Mouse (Mus musculus): ENCODE measurements around the gene F12. TPM values are rescaled to one million over a fixed set of nuclear protein-coding genes. Genes with fewer than 3 reads are reported as not detected.

F12 gene
- polyA plus RNA-seq, 1 experiment from 2014 or later = 56.5 TPM

DNA sequence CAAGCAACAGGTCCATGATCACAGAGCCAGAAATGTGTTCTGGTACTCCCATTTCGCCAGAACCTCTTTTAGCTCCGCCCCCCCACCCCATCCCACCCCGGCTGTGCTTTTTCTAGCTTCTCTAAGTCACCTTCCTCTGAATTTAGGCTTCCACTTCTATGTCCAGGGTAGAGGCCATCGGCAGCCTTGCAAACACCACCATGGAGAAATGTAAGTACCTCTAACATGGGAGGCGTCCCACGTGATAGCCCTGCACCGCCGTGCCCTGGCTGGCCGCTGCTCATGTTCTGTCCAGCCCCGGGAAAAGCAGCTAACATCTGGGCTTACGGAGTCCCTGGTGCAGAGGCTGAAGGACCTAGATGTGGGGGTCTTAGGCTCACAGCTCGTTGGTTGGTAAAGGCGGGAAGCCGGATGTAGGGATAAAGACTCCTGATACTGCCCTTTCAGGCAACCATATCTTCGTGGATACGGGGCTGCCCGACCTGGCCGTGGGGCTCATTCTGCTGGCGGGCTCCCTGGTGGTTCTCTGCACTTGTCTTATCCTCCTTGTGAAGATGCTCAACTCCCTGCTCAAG lies 18.0 kb downstream of the F12 start:
- Histone ChIP-seq H3K4me1 (replicated peaks) (peaks cover 7% of the 10 kb centered on the region), H3K9me3 (replicated peaks) (no peaks in the 10 kb centered on the region), H3K4me2 (no peak overlapping the region), H3K9ac (no peak overlapping the region), H3K36me3 (no peaks in the 10 kb centered on the region), H3K4me3 (replicated peaks) (no peak overlapping the region), H3K27ac (no peak overlapping the region), H3K27me3 (peaks cover 97% of the 10 kb centered on the region)
- DNase-seq (no peak), ATAC-seq (ENCODE audit: low read depth) (no peak)
- WGBS (ENCODE audit: insufficient replicate concordance) = 70% methylated on average over 19 of the region's 19 CpGs

DNA sequence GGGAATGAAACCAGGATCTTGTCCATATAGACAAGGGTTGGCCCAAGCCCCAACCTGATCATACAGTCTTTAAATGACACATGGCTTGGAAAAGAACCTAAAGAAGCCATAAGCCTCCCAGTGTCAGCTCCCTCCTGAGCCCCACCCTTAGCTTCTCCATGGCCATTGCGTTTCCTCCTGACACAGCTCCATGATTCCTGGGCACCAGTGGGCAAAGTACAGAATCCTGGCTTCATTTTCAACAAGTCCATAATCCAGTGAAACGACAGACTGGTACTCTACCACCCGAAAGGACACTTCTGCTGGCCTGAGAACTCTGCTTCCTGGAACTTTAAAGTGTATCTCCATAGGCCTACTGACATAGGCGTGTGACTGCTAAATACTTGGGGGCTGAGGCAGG lies 19.3 kb downstream of the F12 start:
- 65% methylated on average over 4 of the region's 4 CpGs for WGBS (ENCODE audit: insufficient replicate concordance)
- H3K36me3 ChIP-seq = no peaks in the 10 kb centered on the region

DNA sequence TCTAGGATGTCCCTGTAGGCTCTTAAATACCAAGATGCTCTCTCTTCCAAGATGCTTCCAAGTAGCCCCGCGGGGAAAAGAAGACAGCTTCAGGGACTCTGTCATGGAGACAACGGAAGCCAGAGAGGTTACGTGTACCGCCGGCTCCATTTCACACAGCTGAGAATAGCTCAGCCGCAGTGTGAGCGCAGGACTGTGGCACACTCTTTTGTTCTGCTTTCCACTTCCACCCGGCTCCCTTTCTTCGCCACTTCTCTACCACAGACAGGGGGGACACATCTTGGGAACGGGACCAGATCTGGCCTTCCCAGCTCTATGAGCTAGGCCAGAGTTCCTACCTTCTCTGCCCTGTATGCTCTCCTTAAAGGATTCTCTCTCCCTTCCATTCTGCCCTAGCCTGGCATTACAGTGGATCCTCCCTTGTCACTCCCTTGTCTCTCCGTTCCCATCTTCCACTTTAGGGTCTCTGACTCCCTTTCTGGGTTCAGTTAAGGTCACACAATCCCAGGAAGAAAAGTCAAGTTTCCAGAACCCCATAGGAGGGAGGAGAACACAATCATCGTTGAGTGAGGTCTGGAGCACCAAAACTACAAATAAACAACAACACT lies 20.7 kb downstream of the F12 start:
- H3K4me3 ChIP-seq (replicated peaks) = no peak overlapping the region
- H3K9me3 ChIP-seq (replicated peaks) = no peaks in the 10 kb centered on the region
- H3K27me3 ChIP-seq = peaks cover 90% of the 10 kb centered on the region
- H3K36me3 ChIP-seq = no peaks in the 10 kb centered on the region
- H3K4me2 ChIP-seq = no peak overlapping the region
- no peak overlapping the region for H3K9ac ChIP-seq
- DNase-seq (no peak), ATAC-seq (ENCODE audit: low read depth) (no peak; the same call in 1 of the 2 replicates)
- H3K4me1 ChIP-seq (replicated peaks) = no peaks in the 10 kb centered on the region
- WGBS (ENCODE audit: insufficient replicate concordance) = 18% methylated on average over 13 of the region's 13 CpGs
- H3K27ac ChIP-seq = no peak overlapping the region

More for the DNA sequence above, 19.3 kb downstream of the F12 start:
- H3K9me3 ChIP-seq (replicated peaks) = no peaks in the 10 kb centered on the region
- peaks cover 98% of the 10 kb centered on the region for H3K27me3 ChIP-seq
- no peak overlapping the region for H3K4me3 ChIP-seq (replicated peaks)
- H3K4me2 ChIP-seq = no peak overlapping the region
- no peak overlapping the region for H3K9ac ChIP-seq
- no peak overlapping the region for H3K27ac ChIP-seq
- no peak for DNase-seq
- ATAC-seq (ENCODE audit: low read depth) = no peak
- no peaks in the 10 kb centered on the region for H3K4me1 ChIP-seq (replicated peaks)

DNA sequence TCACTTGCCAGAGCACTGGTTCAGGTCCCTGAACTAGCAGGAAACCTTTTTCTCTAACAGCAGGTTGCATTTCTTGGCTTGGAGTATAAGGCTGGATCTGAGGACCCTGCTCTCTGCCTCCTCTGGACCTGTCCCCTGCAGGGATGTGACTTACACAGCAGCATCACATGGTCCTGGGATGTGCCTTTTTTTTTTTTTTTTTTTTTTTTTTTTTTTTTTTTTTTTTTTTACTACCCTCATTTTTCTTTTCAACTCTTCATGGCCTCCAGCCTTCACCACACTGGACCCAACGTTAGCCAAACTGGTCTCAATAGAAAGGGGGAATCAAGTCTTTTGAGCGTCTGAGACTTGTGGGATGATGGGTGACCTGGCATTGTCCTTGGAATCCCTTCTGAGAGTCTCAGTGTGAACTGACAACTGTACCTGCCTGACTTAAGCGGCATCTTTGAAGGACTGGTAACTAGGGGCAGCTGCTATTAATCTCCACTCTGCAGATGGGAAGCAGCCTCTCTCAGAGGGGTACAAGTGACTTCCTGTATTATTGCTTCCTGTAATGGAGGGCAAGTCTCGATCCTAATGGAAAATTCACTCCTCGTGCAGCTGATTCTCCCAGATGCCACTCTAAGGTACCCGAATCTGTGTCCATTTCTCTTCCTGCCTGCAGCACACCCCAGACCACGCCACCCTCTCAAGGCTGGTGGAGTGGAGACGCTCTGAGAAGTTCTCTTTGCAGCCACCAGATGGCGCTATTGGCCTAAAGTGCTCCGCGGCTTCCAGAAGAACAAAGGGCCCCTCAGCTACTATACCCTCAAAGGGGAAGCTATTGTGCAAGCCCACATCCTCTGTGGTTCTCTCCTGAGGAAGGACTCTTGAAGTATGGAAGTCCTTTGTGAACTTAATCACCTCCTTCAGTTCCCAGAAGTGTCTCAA lies 21.5 kb downstream of the F12 start:
- no peaks in the 10 kb centered on the region for H3K4me1 ChIP-seq (replicated peaks)
- H3K4me3 ChIP-seq (replicated peaks) = no peak overlapping the region
- ATAC-seq (ENCODE audit: low read depth) (peak; percentile 50; the same call in 1 of the 2 replicates), DNase-seq (peak; percentile 45)
- H3K27ac ChIP-seq = no peak overlapping the region
- H3K9ac ChIP-seq = no peak overlapping the region
- no peaks in the 10 kb centered on the region for H3K36me3 ChIP-seq
- H3K4me2 ChIP-seq = no peak overlapping the region
- no peaks in the 10 kb centered on the region for H3K9me3 ChIP-seq (replicated peaks)
- peaks cover 89% of the 10 kb centered on the region for H3K27me3 ChIP-seq
- 9% methylated on average over 11 of the region's 11 CpGs for WGBS (ENCODE audit: insufficient replicate concordance)

DNA sequence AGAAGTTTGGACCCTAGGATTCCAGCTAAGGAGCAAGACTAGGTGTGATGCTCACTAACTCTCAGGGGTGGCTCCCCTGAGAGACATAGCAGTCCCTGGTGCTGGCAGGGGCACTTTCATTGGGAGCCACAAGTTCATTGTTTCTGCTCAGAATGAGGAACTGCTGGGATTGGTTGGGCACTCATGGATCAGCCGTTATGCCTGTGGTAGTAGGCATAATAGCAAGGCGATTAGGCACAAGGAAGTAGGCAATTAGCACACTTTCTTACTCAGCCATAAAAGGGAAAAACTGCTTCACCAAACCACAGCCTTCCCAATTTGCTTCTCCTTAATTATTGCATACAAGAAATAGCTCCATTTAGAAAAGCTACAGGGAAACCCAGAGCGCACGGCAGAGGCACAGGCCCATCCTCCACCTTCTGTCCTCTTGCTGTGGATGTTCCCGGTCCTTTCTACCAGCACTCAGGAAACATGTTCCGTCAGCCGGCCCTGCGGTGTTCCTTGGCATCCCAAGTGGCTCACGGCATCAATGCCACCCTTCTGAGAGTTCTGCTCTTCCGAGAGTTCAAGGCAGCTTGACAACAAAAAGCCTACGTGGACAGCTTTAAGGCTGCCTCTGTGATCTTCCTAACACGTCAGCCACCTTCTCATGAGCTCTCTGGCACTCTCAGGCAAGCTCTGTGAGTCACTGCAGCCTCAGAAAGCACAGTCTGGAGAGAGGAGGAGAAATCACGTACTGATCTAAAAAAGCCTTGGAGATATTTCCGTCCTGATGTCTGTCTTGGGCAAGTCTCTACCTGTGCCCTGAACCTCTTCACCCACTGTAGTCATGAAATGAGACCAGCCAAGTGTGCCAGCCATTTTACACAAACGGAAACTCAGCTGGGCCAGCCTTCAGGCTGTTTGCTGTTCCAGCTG lies 22.4 kb downstream of the F12 start:
- H3K36me3 ChIP-seq = no peaks in the 10 kb centered on the region
- no peak for DNase-seq
- H3K9ac ChIP-seq = no peak overlapping the region
- peaks cover 86% of the 10 kb centered on the region for H3K27me3 ChIP-seq
- H3K27ac ChIP-seq = no peak overlapping the region
- no peaks in the 10 kb centered on the region for H3K9me3 ChIP-seq (replicated peaks)
- no peaks in the 10 kb centered on the region for H3K4me1 ChIP-seq (replicated peaks)
- no peak for ATAC-seq (ENCODE audit: low read depth)
- H3K4me3 ChIP-seq (replicated peaks) = no peak overlapping the region
- 55% methylated on average over 15 of the region's 15 CpGs for WGBS (ENCODE audit: insufficient replicate concordance)
- no peak overlapping the region for H3K4me2 ChIP-seq

DNA sequence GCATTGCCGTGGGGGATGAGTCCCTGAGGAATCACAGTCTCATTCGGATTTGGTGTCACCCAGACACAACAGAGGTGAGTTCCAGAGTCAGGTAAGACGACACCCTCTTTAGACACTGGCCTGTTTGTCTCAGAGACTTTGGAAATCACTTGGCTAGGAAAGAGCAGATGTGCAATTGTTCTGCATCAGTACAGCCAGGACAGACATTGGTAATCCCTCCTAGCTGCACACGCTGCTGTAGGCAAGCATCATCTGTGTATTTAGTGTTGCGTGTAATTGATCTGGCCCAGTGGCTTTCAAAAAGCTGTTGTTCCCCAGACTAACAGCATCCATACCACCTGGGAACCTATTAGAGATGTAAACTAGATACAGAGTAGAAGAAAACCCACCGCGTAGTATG lies 23.3 kb downstream of the F12 start:
- H3K9me3 ChIP-seq (replicated peaks) = no peaks in the 10 kb centered on the region
- no peak for DNase-seq
- ATAC-seq (ENCODE audit: low read depth) = no peak
- no peaks in the 10 kb centered on the region for H3K4me1 ChIP-seq (replicated peaks)
- WGBS (ENCODE audit: insufficient replicate concordance) = 63% methylated on average over 7 of the region's 7 CpGs
- no peak overlapping the region for H3K4me3 ChIP-seq (replicated peaks)
- no peak overlapping the region for H3K9ac ChIP-seq
- H3K27ac ChIP-seq = no peak overlapping the region
- H3K36me3 ChIP-seq = no peaks in the 10 kb centered on the region
- no peak overlapping the region for H3K4me2 ChIP-seq
- H3K27me3 ChIP-seq = peaks cover 82% of the 10 kb centered on the region

DNA sequence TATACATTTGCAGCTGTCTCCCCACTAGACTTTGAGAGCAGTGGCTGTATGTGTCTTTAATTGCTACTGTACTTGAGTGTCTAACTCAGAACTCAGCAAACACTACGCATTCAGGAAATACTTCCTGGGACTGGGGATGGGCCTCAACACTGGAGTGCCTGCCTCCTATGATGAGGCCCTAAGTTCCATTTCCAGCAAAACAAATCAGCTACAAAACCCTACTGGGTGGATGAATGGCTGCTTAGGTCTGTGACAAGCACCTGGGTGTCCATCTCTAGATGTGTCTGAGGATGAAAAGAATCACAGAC lies 26.6 kb downstream of the F12 start:
- H3K4me3 ChIP-seq (replicated peaks) = no peak overlapping the region
- WGBS (ENCODE audit: insufficient replicate concordance) = 64% methylated on average over 1 of the region's 1 CpGs
- no peak overlapping the region for H3K9ac ChIP-seq
- no peaks in the 10 kb centered on the region for H3K9me3 ChIP-seq (replicated peaks)
- no peak overlapping the region for H3K4me2 ChIP-seq
- H3K27ac ChIP-seq = no peak overlapping the region
- no peak for DNase-seq
- H3K4me1 ChIP-seq (replicated peaks) = no peaks in the 10 kb centered on the region
- peaks cover 65% of the 10 kb centered on the region for H3K27me3 ChIP-seq
- ATAC-seq (ENCODE audit: low read depth) = no peak
- no peaks in the 10 kb centered on the region for H3K36me3 ChIP-seq

DNA sequence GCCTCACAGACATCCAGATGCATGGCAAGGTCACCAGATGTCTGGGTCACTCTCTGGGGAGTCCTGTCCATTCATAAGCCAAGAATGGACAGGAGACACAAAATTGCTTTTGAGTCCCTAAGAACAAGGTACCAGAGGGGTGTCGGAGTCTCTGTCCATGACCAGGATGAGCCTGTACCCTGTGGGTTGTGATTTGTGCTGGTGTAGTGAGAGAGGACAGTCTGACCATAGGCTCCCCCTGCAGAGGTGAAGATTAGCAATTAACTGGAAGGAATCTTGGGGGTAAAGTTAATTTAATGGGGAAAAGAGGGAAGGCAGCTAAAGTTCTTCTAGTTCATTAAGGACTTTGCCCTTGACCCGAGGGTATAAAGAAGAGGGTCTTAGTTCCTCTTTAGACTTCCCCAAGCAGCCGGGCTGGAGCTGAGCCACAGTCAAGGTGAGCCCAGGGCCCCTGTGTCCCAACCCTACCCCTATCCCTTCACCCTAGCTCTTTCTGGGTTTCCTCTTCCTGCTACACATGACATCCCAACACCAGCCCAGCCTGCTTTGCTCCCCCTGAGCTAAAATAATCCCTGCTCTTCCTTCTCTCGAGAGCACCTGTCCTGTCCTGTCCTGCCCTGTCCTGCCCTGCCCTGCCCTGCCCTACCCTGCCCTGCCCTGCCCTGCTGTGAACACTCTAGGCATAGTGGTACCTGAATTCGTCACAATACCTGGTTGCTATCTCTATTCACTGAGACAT lies 27.1 kb downstream of the F12 start:
- no peak overlapping the region for H3K9ac ChIP-seq
- H3K36me3 ChIP-seq = no peaks in the 10 kb centered on the region
- no peak overlapping the region for H3K4me2 ChIP-seq
- no peaks in the 10 kb centered on the region for H3K9me3 ChIP-seq (replicated peaks)
- WGBS (ENCODE audit: insufficient replicate concordance) = 24% methylated on average over 5 of the region's 5 CpGs
- no peak overlapping the region for H3K27ac ChIP-seq
- ATAC-seq (ENCODE audit: low read depth) (no peak), DNase-seq (no peak)
- H3K4me1 ChIP-seq (replicated peaks) = no peaks in the 10 kb centered on the region
- H3K4me3 ChIP-seq (replicated peaks) = no peak overlapping the region
- H3K27me3 ChIP-seq = peaks cover 64% of the 10 kb centered on the region

DNA sequence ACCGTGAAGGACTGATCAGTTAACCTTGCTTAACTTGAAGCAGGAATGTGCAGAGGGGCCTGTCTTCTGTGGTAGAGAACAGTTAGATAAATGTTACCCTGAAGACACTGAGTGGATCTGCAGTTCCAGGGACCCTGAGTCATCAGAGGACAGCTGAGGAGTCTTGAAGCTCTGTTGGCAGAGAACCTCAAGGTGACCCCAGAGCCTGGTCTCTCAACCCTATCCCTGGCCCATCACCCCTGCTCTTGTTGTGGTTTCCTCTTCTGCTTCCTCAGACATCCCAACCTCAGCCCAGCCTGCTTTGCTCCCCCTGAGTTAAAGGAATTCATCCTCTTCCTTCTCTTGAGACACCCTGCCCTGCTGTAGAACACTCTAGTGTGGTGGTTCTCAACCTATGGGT lies 28.5 kb downstream of the F12 start, which contains the start of gene Slc34a1:
TSS of gene Slc34a1 (plus strand) at position 100 of the 400 bp plus-strand sequence.
- ATAC-seq (ENCODE audit: low read depth) (no peak), DNase-seq (no peak)
- no peak within 1 kb of the TSS for H3K4me2 ChIP-seq
- 50% methylated on average over 1 of the region's 1 CpGs for WGBS (ENCODE audit: insufficient replicate concordance)
- no peaks in the 10 kb centered on the region for H3K4me1 ChIP-seq (replicated peaks)
- no peak within 1 kb of the TSS for H3K27ac ChIP-seq
- H3K4me3 ChIP-seq (replicated peaks) = no peak within 1 kb of the TSS
- no peaks in the 10 kb centered on the region for H3K36me3 ChIP-seq
- H3K9ac ChIP-seq = no peak within 1 kb of the TSS
- peaks cover 52% of the 10 kb centered on the region for H3K27me3 ChIP-seq
- no peaks in the 10 kb centered on the region for H3K9me3 ChIP-seq (replicated peaks)

DNA sequence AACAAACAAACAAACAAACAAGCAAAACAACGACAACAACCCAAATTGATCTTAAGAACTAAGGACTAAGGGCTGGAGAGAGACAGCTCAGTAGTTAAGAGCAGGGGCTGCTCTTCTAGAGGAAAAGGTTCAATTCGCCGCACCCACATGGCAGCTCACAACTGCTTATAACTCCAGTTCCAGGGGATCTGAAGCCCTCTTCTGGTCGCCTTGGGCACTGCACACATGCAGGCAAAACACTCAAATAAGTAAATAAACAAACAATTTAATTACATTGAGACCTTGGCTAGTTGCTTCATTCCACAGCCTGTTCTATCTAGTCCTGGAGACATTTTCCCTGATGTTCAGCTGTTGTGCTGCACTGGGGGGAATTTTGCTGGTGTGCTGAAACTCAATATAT lies 33.7 kb downstream of the F12 start:
- Histone ChIP-seq H3K27me3 (peaks cover 17% of the 10 kb centered on the region), H3K4me3 (replicated peaks) (no peak overlapping the region), H3K9me3 (replicated peaks) (no peaks in the 10 kb centered on the region), H3K4me2 (no peak overlapping the region), H3K9ac (no peak overlapping the region), H3K36me3 (no peaks in the 10 kb centered on the region), H3K27ac (peak overlapping the region; percentile 71; the same call in 1 of the 2 replicates), H3K4me1 (replicated peaks) (no peaks in the 10 kb centered on the region; the same call in 1 of the 2 replicates)
- WGBS (ENCODE audit: insufficient replicate concordance) = 51% methylated on average over 4 of the region's 4 CpGs
- no peak for ATAC-seq (ENCODE audit: low read depth)
- no peak for DNase-seq
